Mouse (Mus musculus): ENCODE data around the gene Dynlt1b.
A peak's percentile ranks its signal among the peaks of the same experiment; 100 is the strongest.
"Not testable (repeated sequence)": the region's sequence is repeated elsewhere in the genome, so short reads cannot be mapped to it uniquely, and the experiment has no call there.

Gene Dynlt1b

GRCm38 (mm10) chr17:6429945-6430344 is at the start of gene Dynlt1b:
Dynlt1b (plus strand) TSS chr17:6430112.
- DNase-seq = peak; percentile 100

GRCm38 (mm10) chr17:6380182-6380841 is 49.6 kb upstream of the Dynlt1b start:
- DNase-seq = not testable (repeated sequence)

DNA sequence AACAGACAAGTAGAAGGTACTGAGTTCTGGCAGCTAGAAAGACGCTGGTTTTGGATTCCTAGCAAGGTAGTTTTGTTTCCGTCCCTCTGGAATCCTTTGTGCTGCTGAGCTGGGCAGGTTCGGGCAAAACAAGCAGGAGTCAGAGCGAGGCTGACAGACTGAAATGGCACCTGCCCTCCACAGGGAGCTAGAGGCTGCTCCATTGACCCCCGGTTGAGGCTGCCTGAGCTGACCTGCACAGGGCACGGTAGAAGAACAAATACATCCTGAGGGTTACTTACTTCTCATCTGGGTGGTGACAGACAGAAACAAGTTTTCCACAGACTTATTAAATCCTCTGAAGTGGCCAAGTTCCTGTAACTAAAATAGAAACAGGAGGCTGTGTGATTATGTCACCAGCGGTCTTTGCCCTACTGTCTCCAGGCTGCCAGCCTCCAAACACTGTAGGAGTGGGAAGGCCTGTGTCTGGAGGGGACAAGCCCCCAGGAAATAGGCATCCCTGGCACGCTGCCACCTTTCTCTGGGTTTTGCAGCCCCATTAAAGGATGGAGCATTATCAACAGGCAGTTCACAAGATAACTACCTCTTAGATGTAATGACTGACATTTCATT is 48.7 kb upstream of the Dynlt1b start:
- DNase-seq = not testable (repeated sequence)

DNA sequence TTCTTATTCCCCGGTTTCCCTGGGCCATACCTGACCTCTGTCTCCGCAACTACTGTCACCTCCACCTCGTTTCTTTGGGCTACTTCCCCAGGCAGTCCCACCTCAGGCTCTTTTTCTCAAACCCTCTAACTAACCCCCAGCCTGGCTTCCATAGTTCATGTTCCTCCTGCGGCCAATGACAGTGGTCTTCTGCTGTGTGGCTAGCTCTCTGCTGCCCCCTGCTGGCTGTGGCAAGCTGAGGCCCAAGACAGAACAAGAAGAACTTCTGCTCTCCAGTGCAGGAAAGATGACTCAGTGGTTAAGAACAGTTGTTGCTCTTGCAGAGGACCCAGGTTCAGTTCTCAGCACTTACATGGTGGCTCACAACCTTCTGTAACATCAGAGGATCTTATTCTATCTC is 43.0 kb upstream of the Dynlt1b start:
- DNase-seq = not testable (repeated sequence)

DNA sequence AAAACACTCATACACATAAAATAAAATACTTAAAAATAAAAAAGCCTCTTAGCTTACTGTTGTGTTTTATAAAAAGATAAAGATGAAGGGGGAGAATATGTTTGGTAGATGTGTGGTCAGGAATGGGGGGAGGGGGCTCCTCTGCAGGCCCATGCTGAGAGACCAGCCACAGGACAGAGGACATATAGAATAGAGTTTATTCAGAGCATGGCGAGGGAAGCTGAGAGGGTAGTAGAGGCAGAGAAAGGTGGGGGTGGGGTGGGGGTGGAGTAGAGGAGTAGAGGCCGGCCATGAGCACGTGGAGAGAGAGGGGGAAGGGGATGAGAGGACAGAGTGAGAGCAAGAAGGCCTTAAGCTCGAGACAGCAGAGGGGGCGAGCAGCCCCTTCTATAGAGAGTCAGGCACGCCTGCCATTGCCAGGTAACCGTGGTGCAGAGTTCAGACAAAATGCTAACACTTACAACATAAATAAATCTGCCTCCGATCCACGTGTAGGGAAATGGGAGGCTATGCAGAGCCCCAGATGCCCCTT is 42.5 kb upstream of the Dynlt1b start:
- DNase-seq = not testable (repeated sequence)

DNA sequence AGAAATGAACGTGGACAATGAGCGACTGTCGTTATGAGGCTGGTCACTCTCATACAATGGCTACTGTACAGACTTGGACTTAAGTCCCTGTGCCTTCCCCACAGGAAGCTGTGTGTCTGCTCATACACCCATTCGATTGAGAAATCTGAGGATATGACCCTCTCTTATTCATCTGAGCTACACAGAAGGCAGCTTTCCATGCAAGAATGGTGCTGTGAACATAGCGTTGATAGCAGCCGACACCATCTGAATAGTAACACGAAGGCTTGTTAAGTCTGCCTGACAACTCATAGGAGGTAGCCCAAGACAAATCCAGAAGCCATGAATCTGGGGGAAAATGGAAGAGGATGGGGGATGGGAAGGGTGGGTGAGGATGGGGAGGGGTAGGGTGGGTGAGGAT is 40.4 kb upstream of the Dynlt1b start:
- DNase-seq = not testable (repeated sequence)

DNA sequence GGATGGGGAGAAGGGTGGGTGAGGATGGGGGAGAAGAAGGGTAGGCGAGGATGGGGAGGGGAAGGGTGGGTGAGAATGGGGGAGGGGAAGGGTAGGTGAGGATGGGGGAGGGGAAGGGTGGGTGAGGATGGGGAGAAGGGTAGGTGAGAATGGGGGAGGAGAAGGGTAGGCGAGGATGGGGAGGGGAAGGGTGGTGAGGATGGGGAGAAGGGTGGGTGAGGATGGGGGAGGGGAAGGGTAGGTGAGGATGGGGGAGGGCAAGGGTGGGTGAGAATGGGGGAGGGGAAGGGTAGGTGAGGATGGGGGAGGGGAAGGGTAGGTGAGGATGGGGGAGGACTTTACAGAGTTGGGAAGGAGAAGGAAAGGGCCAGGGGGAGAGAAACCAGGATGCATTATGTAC is 39.2 kb upstream of the Dynlt1b start:
- DNase-seq = not testable (repeated sequence)

DNA sequence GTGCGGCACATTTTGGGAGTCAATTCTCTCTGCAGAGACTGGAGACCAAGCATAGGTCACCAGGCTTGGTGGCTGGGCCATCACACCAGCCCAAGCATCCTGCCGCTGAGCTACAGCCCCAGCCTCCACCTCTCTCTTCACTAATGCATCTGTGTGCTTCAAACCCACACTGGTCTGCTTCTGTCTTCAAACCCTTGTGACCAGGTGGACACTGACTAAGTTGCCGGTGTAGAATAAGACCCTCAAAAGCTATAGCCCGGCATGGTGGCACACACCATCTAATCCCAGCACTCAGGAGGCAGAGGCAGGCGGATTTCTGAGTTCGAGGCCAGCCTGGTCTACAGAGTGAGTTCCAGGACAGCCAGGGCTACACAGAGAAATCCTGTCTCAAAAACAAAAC is 38.2 kb upstream of the Dynlt1b start:
- not testable (repeated sequence) for DNase-seq

DNA sequence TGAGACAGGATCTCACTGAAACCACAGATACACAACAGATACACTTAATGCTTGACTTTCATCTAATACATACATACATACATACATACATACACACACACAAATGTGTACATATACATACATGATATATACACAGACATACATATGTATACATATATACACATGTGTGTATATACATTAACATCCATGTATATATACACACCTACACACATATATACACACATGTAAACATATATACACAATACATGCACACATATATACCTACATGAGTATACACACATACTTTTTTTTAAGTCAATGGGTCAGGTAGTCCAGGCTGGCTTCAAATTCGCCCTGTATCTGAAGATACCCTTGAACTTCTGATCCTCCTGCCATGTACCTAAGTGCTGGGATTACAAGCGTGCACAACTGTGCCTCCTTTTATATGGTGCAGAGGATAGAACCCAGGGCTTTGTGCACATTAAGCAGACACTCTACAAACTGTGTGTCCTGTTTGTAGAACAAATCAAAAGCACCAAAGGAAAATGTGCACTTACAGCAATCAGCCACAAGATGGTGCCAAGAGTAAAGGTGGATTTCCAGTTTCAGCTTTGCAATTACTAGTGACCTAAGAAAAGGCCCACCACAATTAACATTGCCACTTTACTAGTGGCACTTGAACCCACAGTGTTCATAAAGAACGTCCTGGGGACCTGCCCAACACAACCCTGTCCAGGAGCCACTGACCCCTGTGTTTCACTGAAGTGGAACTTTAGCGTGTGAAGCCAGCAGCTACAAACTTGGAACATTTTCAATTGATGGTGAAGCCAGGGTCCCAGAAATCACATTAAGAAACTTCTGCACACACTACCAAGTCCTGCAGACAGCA is 37.2 kb upstream of the Dynlt1b start:
- DNase-seq = not testable (repeated sequence)

DNA sequence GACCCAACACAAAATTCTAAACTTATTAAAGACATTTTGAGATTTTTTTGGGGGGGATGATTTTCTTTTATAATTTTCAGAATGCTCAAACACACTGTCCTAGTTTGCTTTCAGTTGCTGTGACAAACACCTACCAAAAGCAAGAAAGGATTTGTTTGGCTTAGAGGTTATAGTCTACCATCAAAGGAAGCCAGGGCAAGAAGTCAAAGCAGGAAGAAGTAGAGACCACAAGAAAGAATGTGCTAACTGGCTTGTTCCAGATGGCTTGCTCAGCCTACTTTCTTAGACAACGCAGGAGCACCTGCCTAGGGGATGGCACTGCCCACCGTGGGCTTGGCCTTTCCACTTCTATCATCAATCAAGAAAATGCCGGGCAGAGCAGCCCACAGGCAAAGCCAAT is 31.8 kb upstream of the Dynlt1b start:
- DNase-seq = not testable (repeated sequence)

- DNase-seq = not testable (repeated sequence)
Observed at GRCm38 (mm10) chr17:6398816-6399215, 31.1 kb upstream of the Dynlt1b start.

DNA sequence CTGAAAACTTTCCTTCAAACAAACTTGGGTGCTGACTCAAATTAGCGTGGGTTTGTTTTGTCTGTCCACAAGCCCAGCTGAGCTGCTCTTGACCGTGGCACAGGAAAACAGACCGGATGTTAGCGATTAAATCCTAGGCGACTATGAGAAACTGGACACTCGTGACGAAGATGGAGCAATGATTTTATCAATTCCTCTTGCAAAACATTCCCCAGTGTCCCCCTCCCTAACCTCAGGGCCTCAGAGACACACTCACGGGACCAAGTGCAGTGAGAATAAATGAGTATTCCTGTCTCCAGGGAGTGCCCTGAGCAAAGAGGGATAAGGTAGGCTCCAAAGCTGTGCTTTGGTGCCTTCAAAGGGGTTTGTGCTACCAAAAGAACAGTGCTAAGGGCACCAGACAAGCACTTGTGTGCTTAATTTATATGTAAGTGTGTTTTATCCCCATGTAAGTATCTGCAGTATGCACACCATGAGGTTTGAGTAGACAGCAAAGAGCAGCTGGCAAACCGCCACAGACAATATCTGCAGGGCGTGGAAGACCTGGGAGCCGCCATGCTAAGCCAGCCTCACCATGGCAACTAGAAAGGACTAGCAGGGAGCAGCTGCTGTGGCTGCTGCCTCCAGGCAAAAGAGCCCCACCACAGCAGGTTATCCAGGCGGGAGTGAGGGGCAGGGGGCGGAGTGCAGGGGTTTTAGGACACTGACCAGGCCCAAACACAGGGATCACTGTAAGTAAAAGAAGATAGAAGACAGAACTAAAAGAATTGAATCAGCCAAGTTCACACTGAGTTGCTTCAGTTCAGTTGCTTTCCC is 30.4 kb upstream of the Dynlt1b start:
- peak; percentile 2 for DNase-seq

DNA sequence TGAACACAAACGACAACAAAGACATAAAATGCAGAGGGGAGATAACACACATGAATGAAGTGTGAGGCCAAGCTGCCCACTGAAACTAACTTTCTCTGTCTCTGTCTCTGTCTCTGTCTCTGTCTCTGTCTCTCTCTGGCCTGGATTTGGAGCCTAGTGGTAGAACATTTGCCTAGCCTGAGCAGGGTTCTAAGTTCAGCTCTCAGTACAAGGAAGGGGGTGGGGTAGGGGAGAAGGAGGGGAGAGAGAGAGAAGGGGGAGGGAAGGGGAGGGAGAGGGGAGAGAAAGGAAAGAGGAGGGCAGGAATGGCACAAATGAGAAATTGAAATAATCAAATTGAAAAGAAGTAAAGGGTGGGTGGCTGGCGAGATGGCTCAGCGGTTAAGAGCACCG is 29.8 kb upstream of the Dynlt1b start:
- not testable (repeated sequence) for DNase-seq

GRCm38 (mm10) chr17:6404493-6404892 is 25.4 kb upstream of the Dynlt1b start:
- not testable (repeated sequence) for DNase-seq

DNA sequence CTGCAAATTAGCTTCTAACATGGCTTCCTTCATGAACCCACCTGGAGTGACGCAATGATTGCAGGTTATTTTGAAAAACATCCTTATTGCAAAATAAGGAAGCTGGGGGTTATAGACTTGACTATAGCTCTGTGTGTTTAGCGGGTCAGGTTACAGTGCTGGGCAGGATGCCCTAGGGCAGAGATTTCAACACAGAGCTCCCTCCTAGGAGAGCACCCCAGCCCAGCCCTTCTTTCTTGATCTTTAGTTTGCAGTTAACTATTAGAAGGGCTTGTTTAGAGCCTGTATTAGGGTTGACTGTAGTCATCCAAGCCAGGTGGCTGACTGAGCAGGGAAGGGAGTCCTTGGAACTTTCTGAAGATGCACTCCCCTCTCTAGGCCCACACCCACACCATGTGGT is 22.9 kb upstream of the Dynlt1b start:
- DNase-seq = peak; percentile 71

GRCm38 (mm10) chr17:6410713-6411213 is 19.1 kb upstream of the Dynlt1b start:
- DNase-seq = not testable (repeated sequence)

DNA sequence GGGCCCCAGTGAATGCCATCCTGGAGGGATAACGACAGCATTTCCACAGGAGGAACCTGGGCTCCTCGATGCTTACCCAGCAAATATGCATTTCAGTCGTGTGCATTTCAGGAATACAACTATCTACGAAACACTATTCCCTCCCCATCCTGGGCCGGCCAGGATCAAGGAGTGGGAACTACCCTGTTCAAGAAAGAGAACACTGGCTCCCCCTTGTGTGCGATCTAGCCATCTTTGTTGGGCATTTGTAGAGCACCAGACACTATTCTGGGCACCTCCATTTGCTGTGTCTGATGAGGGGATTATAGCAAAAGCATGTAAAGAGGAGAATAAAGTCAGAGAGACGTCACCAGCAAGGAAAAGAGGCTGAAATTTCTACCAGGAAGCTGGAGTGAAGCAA is 12.8 kb upstream of the Dynlt1b start:
- DNase-seq = not testable (repeated sequence)

DNA sequence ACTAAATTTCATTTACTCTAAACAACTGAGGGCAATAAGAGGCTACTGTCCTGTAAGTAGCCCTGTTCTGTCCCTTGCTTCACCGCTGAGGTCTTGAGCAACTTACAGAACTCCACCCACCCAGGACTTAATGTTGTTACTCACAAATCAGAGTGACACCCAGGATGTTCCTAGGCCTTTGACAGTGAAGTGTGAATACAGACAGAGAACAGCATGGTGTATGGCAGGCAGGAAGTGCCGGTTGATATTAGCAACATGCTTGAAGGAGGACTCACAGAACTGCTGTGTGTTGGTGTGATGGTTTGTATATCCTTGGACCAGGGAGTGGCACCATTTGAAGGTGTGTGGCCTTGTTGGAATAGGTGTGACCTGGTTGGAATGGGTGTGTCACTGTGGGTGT is 9.4 kb upstream of the Dynlt1b start:
- not testable (repeated sequence) for DNase-seq

- DNase-seq = not testable (repeated sequence)
Observed at GRCm38 (mm10) chr17:6421547-6422326, 8.2 kb upstream of the Dynlt1b start.

DNA sequence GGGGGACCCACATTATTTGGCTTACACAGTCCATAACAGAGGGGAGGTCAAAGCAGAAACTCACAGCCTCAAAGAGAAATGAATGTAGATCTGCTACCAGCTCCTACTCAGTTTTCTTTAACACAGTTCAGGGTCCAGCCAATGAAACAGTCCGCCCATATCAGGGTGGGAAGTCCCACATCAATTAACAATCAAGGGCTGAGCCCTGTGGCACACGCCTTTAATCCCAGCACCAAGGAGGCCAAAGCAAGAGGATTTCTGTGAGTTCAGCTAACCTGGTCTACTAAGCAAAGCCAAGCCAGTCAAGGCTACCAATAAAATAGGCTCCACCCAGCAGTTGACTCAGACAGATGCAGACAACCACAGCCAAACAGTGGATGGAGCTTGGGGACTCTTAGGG is 7.5 kb upstream of the Dynlt1b start:
- DNase-seq = not testable (repeated sequence)

DNA sequence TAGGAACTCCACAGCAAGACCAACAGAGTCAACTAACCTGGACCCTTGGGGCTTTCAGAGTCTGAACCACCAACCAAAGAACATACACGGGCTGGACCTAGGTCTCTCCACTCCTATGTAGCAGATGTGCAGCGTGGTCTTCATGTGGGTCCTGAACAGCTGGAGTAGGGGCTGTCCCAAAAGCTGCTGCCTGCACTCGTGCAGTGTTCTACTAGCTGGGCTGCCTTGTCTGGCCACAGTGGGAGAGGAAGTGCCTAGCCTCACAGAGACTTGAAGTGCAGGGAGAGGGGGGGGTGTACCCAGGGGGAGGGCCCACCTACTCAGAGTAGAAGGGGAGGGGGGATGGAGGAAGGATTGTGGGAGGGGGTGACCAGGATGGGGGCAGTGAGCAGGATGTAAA is 7.1 kb upstream of the Dynlt1b start:
- not testable (repeated sequence) for DNase-seq
